Mouse (Mus musculus) adrenal gland, postnatal 14 days (tissue): ENCODE results near the gene Tmem138. TPM values are rescaled to one million over a fixed set of nuclear protein-coding genes. Genes with fewer than 3 reads are reported as not detected.

Source experiments
- total RNA-seq: library from RNA; stranded (reverse); gene quantifications from 2 replicates; pipeline ENCODE4 v1.2.3, GENCODE M21; 2021

Gene Tmem138
- total RNA-seq, 1 experiment from 2014 or later, result 9.2 TPM

Other genes starting within 250 kb of the Tmem138 start
- gene Syt7, start 188.3 kb downstream of the Tmem138 start, total RNA-seq, result 23.9 and 24.1 TPM in 2 replicates
- gene Lrrc10b, start 119.9 kb downstream of the Tmem138 start, total RNA-seq, result 3.9 and 5.8 TPM in 2 replicates
- gene Ppp1r32, start 94.4 kb downstream of the Tmem138 start, total RNA-seq, result 0.53 and 0.63 TPM in 2 replicates
- 52.9 and 67.6 TPM in 2 replicates for gene Cpsf7, start 52.1 kb downstream of the Tmem138 start, total RNA-seq
- gene Sdhaf2, start 51.2 kb downstream of the Tmem138 start, total RNA-seq, result 49.9 and 55.7 TPM in 2 replicates
- gene Tmem216, start 21.1 kb downstream of the Tmem138 start, total RNA-seq, result 12.1 and 12.8 TPM in 2 replicates
- gene Cyb561a3, start 190 bp downstream of the Tmem138 start, total RNA-seq, result 19.0 and 21.2 TPM in 2 replicates
- gene Ddb1, start 28.0 kb upstream of the Tmem138 start, total RNA-seq, result 253 and 279 TPM in 2 replicates
- 20.1 and 29.6 TPM in 2 replicates for gene Tkfc, start 28.3 kb upstream of the Tmem138 start, total RNA-seq
- gene Vwce, start 56.9 kb upstream of the Tmem138 start, total RNA-seq, result 1.2 and 2.2 TPM in 2 replicates
- gene Pga5, start 100.7 kb upstream of the Tmem138 start, total RNA-seq, result not detected in 2 replicates
- gene Vps37c, start 111.4 kb upstream of the Tmem138 start, total RNA-seq, result 19.1 and 23.6 TPM in 2 replicates
- gene Cd5, start 161.6 kb upstream of the Tmem138 start, total RNA-seq, result 1.3 and 8.7 TPM in 2 replicates